Mouse (Mus musculus): ENCODE measurements around the gene Rapgefl1. TPM values are rescaled to one million over a fixed set of nuclear protein-coding genes. Genes with fewer than 3 reads are reported as not detected.

Gene Rapgefl1
- polyA plus RNA-seq, 1 experiment from 2014 or later: 7.7 TPM

- no peak overlapping the region for H3K9ac ChIP-seq (replicated peaks; ENCODE audit: low read depth, low read length)
- no peaks in the 10 kb centered on the region for H3K9me3 ChIP-seq (ENCODE audit: control insufficient read depth, low read depth, low read length)
- no peak overlapping the region for H3K27ac ChIP-seq (ENCODE audit: low read length)
- no peak overlapping the region for H3K4me2 ChIP-seq (replicated peaks; ENCODE audit: low read depth, low read length)
- no peak overlapping the region for H3K4me3 ChIP-seq (ENCODE audit: low read depth, low read length)
- H3K27me3 ChIP-seq (ENCODE audit: control insufficient read depth, insufficient read depth, low read length): no peaks in the 10 kb centered on the region
- H3K36me3 ChIP-seq (ENCODE audit: control insufficient read depth, insufficient read depth, low read length): peaks cover 21% of the 10 kb centered on the region; the same call in 1 of the 2 replicates
- ATAC-seq (ENCODE audit: insufficient number of reproducible peaks, insufficient read depth, low FRiP score, low read depth): no peak
- H3K4me1 ChIP-seq (ENCODE audit: control insufficient read depth, insufficient read depth, low read length): no peaks in the 10 kb centered on the region
- WGBS: 79% methylated on average over 4 of the region's 4 CpGs
These were observed 35.5 kb downstream of the Rapgefl1 start for GRCm38 (mm10) chr11:98872040-98872439.

DNA sequence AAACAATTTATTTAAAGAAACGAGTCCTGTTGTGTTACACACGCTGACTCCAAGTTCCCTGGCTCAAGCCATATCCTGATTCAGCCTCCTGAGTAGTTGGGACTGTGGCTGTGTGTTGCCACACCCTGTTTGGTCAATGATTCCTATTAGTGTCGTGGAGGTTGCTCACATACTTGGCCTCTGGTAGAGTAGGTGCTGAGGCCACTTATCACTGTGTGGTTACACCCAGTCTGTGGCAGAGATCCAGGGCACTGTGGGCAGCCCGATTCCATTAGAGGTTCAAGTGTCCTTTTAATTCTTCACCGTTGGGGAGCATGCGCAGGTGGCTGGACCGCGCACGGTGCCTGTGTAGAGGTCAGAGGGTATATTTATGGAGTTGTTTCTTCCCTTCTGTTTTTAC lies 37.3 kb downstream of the Rapgefl1 start:
- no peak overlapping the region for H3K4me3 ChIP-seq (ENCODE audit: low read depth, low read length)

DNA sequence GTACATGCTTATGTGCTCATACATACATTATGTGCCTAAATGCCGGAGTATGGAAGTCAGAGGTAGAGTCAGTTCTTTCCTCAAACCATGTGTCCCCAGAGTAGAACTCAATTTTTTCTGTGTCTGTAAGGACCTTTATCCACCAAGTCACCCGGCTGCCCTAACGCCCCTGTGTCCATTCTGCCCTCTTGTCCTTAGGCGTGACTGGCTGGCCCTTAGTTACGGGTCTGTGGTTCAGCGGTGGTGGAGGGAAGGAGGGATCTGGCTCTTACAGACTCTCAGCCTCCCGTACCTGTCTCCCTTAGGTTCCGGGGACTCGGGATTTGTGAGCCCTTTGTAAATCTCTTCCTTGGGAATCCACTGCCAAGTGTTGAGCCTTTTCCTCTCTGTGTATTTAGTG lies 40.4 kb downstream of the Rapgefl1 start:
- Histone ChIP-seq H3K4me1 (ENCODE audit: control insufficient read depth, insufficient read depth, low read length) (no peaks in the 10 kb centered on the region), H3K27ac (ENCODE audit: low read length) (no peak overlapping the region), H3K9me3 (ENCODE audit: control insufficient read depth, low read depth, low read length) (no peaks in the 10 kb centered on the region), H3K9ac (replicated peaks; ENCODE audit: low read depth, low read length) (no peak overlapping the region), H3K27me3 (ENCODE audit: control insufficient read depth, insufficient read depth, low read length) (no peaks in the 10 kb centered on the region), H3K4me3 (ENCODE audit: low read depth, low read length) (no peak overlapping the region), H3K4me2 (replicated peaks; ENCODE audit: low read depth, low read length) (no peak overlapping the region), H3K36me3 (ENCODE audit: control insufficient read depth, insufficient read depth, low read length) (peaks cover 3% of the 10 kb centered on the region; the same call in 1 of the 2 replicates)
- no peak for ATAC-seq (ENCODE audit: insufficient number of reproducible peaks, insufficient read depth, low FRiP score, low read depth)
- WGBS: 82% methylated on average over 9 of the region's 9 CpGs

More for the DNA sequence above, 37.3 kb downstream of the Rapgefl1 start:
- no peak for ATAC-seq (ENCODE audit: insufficient number of reproducible peaks, insufficient read depth, low FRiP score, low read depth)
- H3K4me2 ChIP-seq (replicated peaks; ENCODE audit: low read depth, low read length): no peak overlapping the region
- H3K27me3 ChIP-seq (ENCODE audit: control insufficient read depth, insufficient read depth, low read length): no peaks in the 10 kb centered on the region
- WGBS: 89% methylated on average over 9 of the region's 9 CpGs
- H3K9ac ChIP-seq (replicated peaks; ENCODE audit: low read depth, low read length): no peak overlapping the region
- H3K27ac ChIP-seq (ENCODE audit: low read length): no peak overlapping the region
- H3K36me3 ChIP-seq (ENCODE audit: control insufficient read depth, insufficient read depth, low read length): peaks cover 8% of the 10 kb centered on the region; the same call in 1 of the 2 replicates
- no peaks in the 10 kb centered on the region for H3K9me3 ChIP-seq (ENCODE audit: control insufficient read depth, low read depth, low read length)
- no peaks in the 10 kb centered on the region for H3K4me1 ChIP-seq (ENCODE audit: control insufficient read depth, insufficient read depth, low read length)

- Histone ChIP-seq H3K9me3 (ENCODE audit: control insufficient read depth, low read depth, low read length) (no peaks in the 10 kb centered on the region), H3K27ac (ENCODE audit: low read length) (no peak overlapping the region), H3K4me3 (ENCODE audit: low read depth, low read length) (no peak overlapping the region), H3K4me1 (ENCODE audit: control insufficient read depth, insufficient read depth, low read length) (0 out of 2 replicates have a peak, but pooled peaks cover 3% of the 10 kb centered on the region), H3K27me3 (ENCODE audit: control insufficient read depth, insufficient read depth, low read length) (no peaks in the 10 kb centered on the region), H3K4me2 (replicated peaks; ENCODE audit: low read depth, low read length) (no peak overlapping the region), H3K36me3 (ENCODE audit: control insufficient read depth, insufficient read depth, low read length) (peaks cover 48% of the 10 kb centered on the region), H3K9ac (replicated peaks; ENCODE audit: low read depth, low read length) (no peak overlapping the region)
- ATAC-seq (ENCODE audit: insufficient number of reproducible peaks, insufficient read depth, low FRiP score, low read depth): no peak
- 97% methylated on average over 3 of the region's 3 CpGs for WGBS
These were observed 51.1 kb downstream of the Rapgefl1 start for GRCm38 (mm10) chr11:98887703-98888102.

- Histone ChIP-seq H3K27ac (ENCODE audit: low read length) (no peak overlapping the region), H3K36me3 (ENCODE audit: control insufficient read depth, insufficient read depth, low read length) (peaks cover 58% of the 10 kb centered on the region)
- 95% methylated on average over 4 of the region's 4 CpGs for WGBS
These were observed 52.5 kb downstream of the Rapgefl1 start for GRCm38 (mm10) chr11:98889077-98889476.

GRCm38 (mm10) chr11:98889977-98890376 lies 53.4 kb downstream of the Rapgefl1 start:
- Histone ChIP-seq H3K4me2 (replicated peaks; ENCODE audit: low read depth, low read length) (no peak overlapping the region), H3K4me3 (ENCODE audit: low read depth, low read length) (no peak overlapping the region), H3K27me3 (ENCODE audit: control insufficient read depth, insufficient read depth, low read length) (no peaks in the 10 kb centered on the region), H3K36me3 (ENCODE audit: control insufficient read depth, insufficient read depth, low read length) (peaks cover 62% of the 10 kb centered on the region), H3K9me3 (ENCODE audit: control insufficient read depth, low read depth, low read length) (no peaks in the 10 kb centered on the region), H3K27ac (ENCODE audit: low read length) (no peak overlapping the region), H3K9ac (replicated peaks; ENCODE audit: low read depth, low read length) (no peak overlapping the region), H3K4me1 (ENCODE audit: control insufficient read depth, insufficient read depth, low read length) (0 out of 2 replicates have a peak, but pooled peaks cover 3% of the 10 kb centered on the region)
- no peak for ATAC-seq (ENCODE audit: insufficient number of reproducible peaks, insufficient read depth, low FRiP score, low read depth)
- WGBS: 84% methylated on average over 5 of the region's 5 CpGs

More at GRCm38 (mm10) chr11:98889077-98889476, 52.5 kb downstream of the Rapgefl1 start:
- H3K9me3 ChIP-seq (ENCODE audit: control insufficient read depth, low read depth, low read length): no peaks in the 10 kb centered on the region
- ATAC-seq (ENCODE audit: insufficient number of reproducible peaks, insufficient read depth, low FRiP score, low read depth): no peak
- no peaks in the 10 kb centered on the region for H3K27me3 ChIP-seq (ENCODE audit: control insufficient read depth, insufficient read depth, low read length)
- H3K4me2 ChIP-seq (replicated peaks; ENCODE audit: low read depth, low read length): no peak overlapping the region
- H3K4me1 ChIP-seq (ENCODE audit: control insufficient read depth, insufficient read depth, low read length): 0 out of 2 replicates have a peak, but pooled peaks cover 3% of the 10 kb centered on the region
- H3K9ac ChIP-seq (replicated peaks; ENCODE audit: low read depth, low read length): no peak overlapping the region
- H3K4me3 ChIP-seq (ENCODE audit: low read depth, low read length): no peak overlapping the region

GRCm38 (mm10) chr11:98892426-98892825 lies 55.8 kb downstream of the Rapgefl1 start:
- H3K27ac ChIP-seq (ENCODE audit: low read length): peak overlapping the region; percentile 63; the same call in 1 of the 2 replicates

DNA sequence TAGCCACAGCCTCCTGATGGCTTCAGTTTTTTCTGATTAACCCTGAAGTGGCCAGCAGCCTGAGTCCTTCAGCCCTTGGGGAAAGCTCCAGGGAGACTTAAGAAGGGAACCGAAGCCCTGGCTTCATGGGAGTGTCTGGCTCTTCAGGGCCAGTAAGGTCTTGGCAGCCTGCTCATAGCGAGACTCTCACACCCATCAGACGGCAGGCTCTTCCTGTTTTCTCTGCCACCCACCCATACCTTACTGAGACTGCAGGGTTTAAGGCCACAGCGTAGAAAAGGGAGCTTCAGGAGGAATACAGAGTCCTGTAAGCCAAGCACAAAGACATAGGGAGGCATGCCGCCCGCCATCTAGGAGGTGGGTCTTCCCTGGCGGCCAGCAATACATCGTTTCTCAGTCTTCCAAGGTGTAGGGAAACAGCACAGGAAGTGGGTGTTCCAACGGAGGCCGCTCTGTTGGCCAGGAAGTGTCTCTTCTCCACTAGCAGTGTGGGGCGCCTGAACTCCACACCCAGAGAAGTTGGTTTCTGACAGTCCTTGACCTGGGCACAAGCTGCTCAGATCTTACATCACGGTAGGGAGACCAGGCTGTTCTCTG lies 64.0 kb downstream of the Rapgefl1 start:
- Histone ChIP-seq H3K9ac (replicated peaks; ENCODE audit: low read depth, low read length) (no peak overlapping the region), H3K9me3 (ENCODE audit: control insufficient read depth, low read depth, low read length) (no peaks in the 10 kb centered on the region), H3K4me2 (replicated peaks; ENCODE audit: low read depth, low read length) (no peak overlapping the region), H3K4me1 (ENCODE audit: control insufficient read depth, insufficient read depth, low read length) (peaks cover 6% of the 10 kb centered on the region; the same call in 1 of the 2 replicates), H3K27ac (ENCODE audit: low read length) (no peak overlapping the region), H3K4me3 (ENCODE audit: low read depth, low read length) (no peak overlapping the region), H3K27me3 (ENCODE audit: control insufficient read depth, insufficient read depth, low read length) (no peaks in the 10 kb centered on the region), H3K36me3 (ENCODE audit: control insufficient read depth, insufficient read depth, low read length) (peaks cover 50% of the 10 kb centered on the region)
- WGBS: 80% methylated on average over 12 of the region's 12 CpGs
- no peak for ATAC-seq (ENCODE audit: insufficient number of reproducible peaks, insufficient read depth, low FRiP score, low read depth)

More at GRCm38 (mm10) chr11:98892426-98892825, 55.8 kb downstream of the Rapgefl1 start:
- Histone ChIP-seq H3K4me2 (replicated peaks; ENCODE audit: low read depth, low read length) (no peak overlapping the region), H3K4me1 (ENCODE audit: control insufficient read depth, insufficient read depth, low read length) (0 out of 2 replicates have a peak, but pooled peaks cover 3% of the 10 kb centered on the region), H3K4me3 (ENCODE audit: low read depth, low read length) (no peak overlapping the region), H3K9me3 (ENCODE audit: control insufficient read depth, low read depth, low read length) (no peaks in the 10 kb centered on the region), H3K36me3 (ENCODE audit: control insufficient read depth, insufficient read depth, low read length) (peaks cover 63% of the 10 kb centered on the region), H3K27me3 (ENCODE audit: control insufficient read depth, insufficient read depth, low read length) (no peaks in the 10 kb centered on the region), H3K9ac (replicated peaks; ENCODE audit: low read depth, low read length) (no peak overlapping the region)
- ATAC-seq (ENCODE audit: insufficient number of reproducible peaks, insufficient read depth, low FRiP score, low read depth): 0 out of 2 replicates have a peak, but pooled peaks have one; percentile 23
- WGBS: 54% methylated on average over 5 of the region's 5 CpGs

All from stomach, embryonic 14.5 days (tissue).